Comparison of ENCODE assay signal across 18 mouse cellular contexts in genomic region chr10:85001920-85002319, GRCm38 (mm10).
A peak's percentile ranks its signal among the peaks of the same experiment; 100 is the strongest.
DNase-seq lines count a peak whose midpoint lies in the region; ATAC-seq and TF ChIP-seq lines count a peak whose summit lies in the region.
"Had no signal": no experiment of that assay in that cellular context is flagged by ENCODE, and none has a peak within 500 bp of the region (broad histone marks: within the 10 kb centered on the region; RNA-seq: fewer than 3 reads in every experiment).

No protein-coding gene starts in this region.

- H3K9me3 ChIP-seq in heart, embryonic 12.5 days (replicated peaks), result no peaks in the 10 kb centered on the region
- H3K9me3 ChIP-seq: limb, embryonic 12.5 days; neural tube, embryonic 15.5 days had no signal

- TF ChIP-seq POLR2A in lung, adult 2 months (IDR thresholded peaks at IDR 0.05; ENCODE audit: borderline replicate concordance, extremely low read depth, low read depth, low read length), result no peak

- no peak overlapping the region for H3K4me2 ChIP-seq in heart, embryonic 12.5 days
- H3K4me2 ChIP-seq: limb, embryonic 12.5 days; neural tube, embryonic 15.5 days had no signal

- 67% methylated on average over 7 of the region's 7 CpGs for WGBS in lung, adult 2 months
- 49% methylated on average over 7 of the region's 7 CpGs for WGBS in heart, embryonic 12.5 days

- no peak for ATAC-seq in heart, embryonic 12.5 days (ENCODE audit: insufficient number of reproducible peaks, low FRiP score)
- ATAC-seq: forebrain, embryonic 16.5 days; hindbrain, postnatal 0 days had no signal

- no peak overlapping the region for H3K9ac ChIP-seq in heart, embryonic 12.5 days
- H3K9ac ChIP-seq: limb, embryonic 12.5 days; liver, embryonic 14.5 days; neural tube, embryonic 15.5 days had no signal

- H3K27me3 ChIP-seq in heart, embryonic 12.5 days (replicated peaks), result no peaks in the 10 kb centered on the region
- H3K27me3 ChIP-seq: limb, embryonic 12.5 days; neural tube, embryonic 15.5 days had no signal

- no peak for TF ChIP-seq CTCF in lung, adult 2 months (IDR thresholded peaks at IDR 0.05; ENCODE audit: insufficient read depth, low read length)

- no peaks in the 10 kb centered on the region; the same call in 1 of the 2 replicates for H3K4me1 ChIP-seq in lung, adult 2 months (ENCODE audit: control insufficient read depth, insufficient read depth, low read length)
- H3K4me1 ChIP-seq in heart, embryonic 12.5 days (replicated peaks), result peaks cover 45% of the 10 kb centered on the region

- intact Hi-C loops in heart, postnatal 36 days (cut with DNase I), result no loop called here

- H3K36me3 ChIP-seq in heart, embryonic 12.5 days, result peaks cover 11% of the 10 kb centered on the region

- H3K4me3 ChIP-seq in lung, adult 2 months (replicated peaks; ENCODE audit: extremely low read depth, low read depth, low read length), result no peak overlapping the region
- H3K4me3 ChIP-seq in heart, embryonic 12.5 days, result no peak overlapping the region
- H3K4me3 ChIP-seq: limb, embryonic 12.5 days; neural tube, embryonic 15.5 days had no signal

- peak; percentile 39 for DNase-seq in lung, postnatal 10 days
- no peak for DNase-seq in lung, adult 2 months
- peak; percentile 52 for DNase-seq in gastrocnemius, postnatal 25 days
- peak; percentile 51 to 54 for DNase-seq in heart, postnatal 36 days
- no peak for DNase-seq in T-cell, adult 2 months (ENCODE audit: low spot score)
- no peak for DNase-seq in neural tube, embryonic 10.5 days (ENCODE audit: extremely low spot score, low spot score)
- no peak for DNase-seq in cerebellum, adult 11 months
- DNase-seq: adrenal gland, adult 2 months; cerebellum, adult 8-10 months; embryo, embryonic 11 days; kidney, adult 9 months; thymus, postnatal 25 days had no signal

- H3K27ac ChIP-seq in heart, embryonic 12.5 days (ENCODE audit: poor library complexity, severe bottlenecking), result 0 out of 2 replicates have a peak overlapping the region, but pooled peaks have one; percentile 2
- H3K27ac ChIP-seq: hindbrain, postnatal 0 days; limb, embryonic 12.5 days; liver, embryonic 14.5 days; neural tube, embryonic 15.5 days had no signal

Comparison
In these comparisons a context has a peak if more than half of its experiments do, and no peak if none do; other contexts are left out.
1. DNase-seq: peak in lung, postnatal 10 days (single experiment), gastrocnemius, postnatal 25 days (single experiment) and heart, postnatal 36 days (2 of 2); none in lung, adult 2 months (single experiment), T-cell, adult 2 months (single experiment), neural tube, embryonic 10.5 days (single experiment) and cerebellum, adult 11 months (single experiment).